In genomic region chr8:105518436-105519313, GRCm38 (mm10) we compare ENCODE assay signal across 8 mouse cellular contexts. TPM values are rescaled to one million over a fixed set of nuclear protein-coding genes. Genes with fewer than 3 reads are reported as not detected.
DNase-seq lines count a peak whose midpoint lies in the region; ATAC-seq and TF ChIP-seq lines count a peak whose summit lies in the region.

TSS of gene Hsd11b2 (plus strand) at chr8:105518755.

- H3K79me2 ChIP-seq in heart, adult 2 months (replicated peaks; ENCODE audit: control insufficient read depth, insufficient read depth, low read length): no peaks in the 10 kb centered on the region

- H3K9me3 ChIP-seq in intestine, embryonic 15.5 days: no peaks in the 10 kb centered on the region
- H3K9me3 ChIP-seq in midbrain, embryonic 15.5 days: no peaks in the 10 kb centered on the region

- H3K27me3 ChIP-seq in heart, adult 2 months (ENCODE audit: control insufficient read depth, insufficient read depth, low read length): no peaks in the 10 kb centered on the region
- peaks cover 11% of the 10 kb centered on the region; the same call in 1 of the 2 replicates for H3K27me3 ChIP-seq in intestine, embryonic 15.5 days (replicated peaks)
- H3K27me3 ChIP-seq in midbrain, embryonic 15.5 days (replicated peaks): peaks cover 21% of the 10 kb centered on the region
- H3K27me3 ChIP-seq in splenic B cell, adult 2 months (ENCODE audit: control insufficient read depth, insufficient read depth, low read length, poor library complexity, severe bottlenecking): no peaks in the 10 kb centered on the region; the same call in 1 of the 2 replicates

- TF ChIP-seq CTCF in heart, adult 2 months (IDR thresholded peaks at IDR 0.05): peak; percentile 26
- TF ChIP-seq CTCF in brain, embryonic 14.5 days (IDR thresholded peaks at IDR 0.05; ENCODE audit: borderline replicate concordance, extremely low read depth, insufficient read depth, insufficient read length): no peak

- WGBS in heart, adult 2 months: 2% methylated on average over 64 of the region's 68 CpGs
- under 1% methylated on average over 58 of the region's 68 CpGs for WGBS in intestine, embryonic 15.5 days
- WGBS in midbrain, embryonic 15.5 days: under 1% methylated on average over 64 of the region's 68 CpGs

- no peaks in the 10 kb centered on the region for H3K36me3 ChIP-seq in heart, adult 2 months (ENCODE audit: control insufficient read depth, insufficient read depth, low read length)
- no peaks in the 10 kb centered on the region for H3K36me3 ChIP-seq in intestine, embryonic 15.5 days
- no peaks in the 10 kb centered on the region; the same call in 1 of the 2 replicates for H3K36me3 ChIP-seq in midbrain, embryonic 15.5 days (replicated peaks)
- peaks cover 2% of the 10 kb centered on the region; the same call in 1 of the 2 replicates for H3K36me3 ChIP-seq in splenic B cell, adult 2 months (ENCODE audit: control insufficient read depth, insufficient read depth, low read length, poor library complexity, severe bottlenecking)

- intact Hi-C loops in heart, adult 2 months (cut with DNase I): no loop called here
- intact Hi-C loops in heart, postnatal 25 days (cut with DNase I): loop anchor here (2.0 to 5.0 kb wide), 2 partner anchors 14 to 36 kb away; no protein-coding TSS in a partner anchor

- no peak for TF ChIP-seq POLR2A in heart, adult 2 months (IDR thresholded peaks at IDR 0.05; ENCODE audit: insufficient read depth, low read depth, low read length)
- TF ChIP-seq POLR2A in brain, embryonic 14.5 days (IDR thresholded peaks at IDR 0.05; ENCODE audit: borderline replicate concordance, extremely low read depth, insufficient read depth, insufficient read length, poor library complexity, severe bottlenecking): peak; percentile 46; the same call in 1 of the 2 replicates

- ATAC-seq in intestine, embryonic 15.5 days: peak; percentile 77
- ATAC-seq in midbrain, embryonic 15.5 days (replicated peaks): peak; percentile 61

- H3K4me1 ChIP-seq in heart, adult 2 months (ENCODE audit: control insufficient read depth, insufficient read depth, low read length): peaks cover 7% of the 10 kb centered on the region
- peaks cover 34% of the 10 kb centered on the region for H3K4me1 ChIP-seq in intestine, embryonic 15.5 days (replicated peaks)
- H3K4me1 ChIP-seq in midbrain, embryonic 15.5 days: peaks cover 40% of the 10 kb centered on the region

- peak; percentile 64 to 66 for DNase-seq in heart, adult 2 months
- no peak for DNase-seq in heart, postnatal 25 days (ENCODE audit: low spot score)
- DNase-seq in brain, embryonic 14.5 days (ENCODE audit: low read depth): peak; percentile 70
- DNase-seq in gastrocnemius, adult 18-20 months (ENCODE audit: low spot score): peak; percentile 45
- peak; percentile 76 for DNase-seq in liver
- peak; percentile 85 for DNase-seq in splenic B cell, adult 2 months (ENCODE audit: low read depth, low spot score)

- TF ChIP-seq EP300 in heart, adult 2 months (IDR thresholded peaks at IDR 0.05; ENCODE audit: insufficient read depth, low read depth, low read length): no peak

- peak within 1 kb of the TSS; percentile 100 for H3K4me2 ChIP-seq in intestine, embryonic 15.5 days (replicated peaks)
- H3K4me2 ChIP-seq in midbrain, embryonic 15.5 days: peak within 1 kb of the TSS; percentile 94

- H3K27ac ChIP-seq in heart, adult 2 months: no peak within 1 kb of the TSS
- no peak within 1 kb of the TSS for H3K27ac ChIP-seq in intestine, embryonic 15.5 days
- H3K27ac ChIP-seq in midbrain, embryonic 15.5 days: 0 out of 2 replicates have a peak within 1 kb of the TSS, but pooled peaks have one; percentile 48

- H3K9ac ChIP-seq in heart, adult 2 months (ENCODE audit: low read depth, low read length): peak within 1 kb of the TSS; percentile 69
- peak within 1 kb of the TSS; percentile 54 for H3K9ac ChIP-seq in intestine, embryonic 15.5 days
- peak within 1 kb of the TSS; percentile 57 for H3K9ac ChIP-seq in midbrain, embryonic 15.5 days

- H3K4me3 ChIP-seq in heart, adult 2 months: peak within 1 kb of the TSS; percentile 50
- peak within 1 kb of the TSS; percentile 62 for H3K4me3 ChIP-seq in intestine, embryonic 15.5 days (replicated peaks)
- peak within 1 kb of the TSS; percentile 48 for H3K4me3 ChIP-seq in midbrain, embryonic 15.5 days

RNA-seq across cellular contexts. Expression of gene Hsd11b2, which starts in this region (rescaled TPM):
- under 1 TPM in 1 of 2 experiments, not detected in 1; 0.23 TPM for total RNA-seq in heart, adult 2 months (2021)
- 0.08 and 0.32 TPM in 2 replicates for polyA plus RNA-seq in heart, adult 2 months (2012; rRNA removed)
- under 1 TPM; 0.13 to 0.36 TPM for total RNA-seq in heart, postnatal 25 days (2021)
- polyA plus RNA-seq in brain, embryonic 14.5 days (2012; rRNA removed): 8.3 and 12.1 TPM in 2 replicates
- under 1 TPM in 1 of 2 experiments, not detected in 1; 0.11 TPM for total RNA-seq in gastrocnemius, adult 18-20 months (2021)
- polyA plus RNA-seq in intestine, embryonic 15.5 days (2015; fragmentation: Nextera tagmentation; extraction: Ambion mirVana): 2.7 and 3.0 TPM in 2 replicates
- 4.7 and 4.9 TPM in 2 replicates for polyA plus RNA-seq in midbrain, embryonic 15.5 days (2015; fragmentation: Nextera tagmentation; extraction: Ambion mirVana)

Comparison
In these comparisons a context has a peak if more than half of its experiments do, and no peak if none do; other contexts are left out.
1. Peak in DNase-seq, H3K4me3 ChIP-seq and H3K9ac ChIP-seq in heart, adult 2 months; RNA of the gene not detected or under 1 TPM.
2. Peak in DNase-seq in gastrocnemius, adult 18-20 months; RNA of the gene not detected or under 1 TPM.